Mouse (Mus musculus) cerebellum, adult 2 months (tissue): Measurements from ENCODE around the gene Ppip5k2. TPM values are rescaled to one million over a fixed set of nuclear protein-coding genes. Genes with fewer than 3 reads are reported as not detected.

Experiments used
- DNase-seq, 2 experiments: peaks; one replicate each; pipeline ENCODE4 v3.0.0; 2021
- H3K27ac ChIP-seq: fragments of 200-500 bp; 2 replicates; pipeline ENCODE4 v1.5.1; 2012; ENCODE audit warnings: low read length, control low read depth, inconsistent platforms; ENCODE audit not compliant: insufficient read depth
- H3K27me3 ChIP-seq: fragments of 200-500 bp; 2 replicates; pipeline ENCODE4 v1.6.1; 2012; ENCODE audit warnings: inconsistent platforms, mild to moderate bottlenecking, low read length, moderate library complexity; ENCODE audit not compliant: control insufficient read depth, insufficient read depth
- H3K4me1 ChIP-seq: fragments of 200-500 bp; 2 replicates; pipeline ENCODE4 v1.6.1; 2011; ENCODE audit warnings: low read length; ENCODE audit not compliant: control insufficient read depth, insufficient read depth
- H3K4me3 ChIP-seq: fragments of 200-500 bp; replicated peaks from 2 replicates; pipeline ENCODE3; 2011; ENCODE audit warnings: mild to moderate bottlenecking, low read depth, low read length, control low read depth; ENCODE audit not compliant: insufficient read depth
- CTCF ChIP-seq: fragments of 200-500 bp; IDR thresholded peaks from 2 replicates; pipeline ENCODE4 v1.5.1; 2011; ENCODE audit warnings: low read depth, mild to moderate bottlenecking, control low read depth, low read length, moderate library complexity, borderline replicate concordance; ENCODE audit not compliant: insufficient read depth
- POLR2A ChIP-seq: fragments of 200-500 bp; IDR thresholded peaks from 2 replicates; pipeline ENCODE4 v1.6.1; 2011; ENCODE audit warnings: low read length, control low read depth, borderline replicate concordance; ENCODE audit not compliant: insufficient read depth
- WGBS: fragments of 180-500 bp; shearing (Covaris S2); methylation state at CpG from one replicate; pipeline ENCODE4 v1.1.7; 2018; 5-methylcytosine and 5-hydroxymethylcytosine counted together
- polyA plus RNA-seq: library from polyadenylated mRNA; depleted of rRNA; stranded (reverse); fragments of >200 nt; gene quantifications from 2 replicates; pipeline ENCODE4 v1.2.3, GENCODE M21; 2012

The Ppip5k2 gene
- polyA plus RNA-seq, 1 experiment: 19.7 TPM

GRCm38 (mm10) chr1:97785685-97786393 is 15.6 kb upstream of the Ppip5k2 start:
- no peak for DNase-seq
- WGBS: 92% methylated on average over 11 of the region's 11 CpGs
- H3K4me1 ChIP-seq: no peaks in the 10 kb centered on the region
- H3K27ac ChIP-seq: no peak overlapping the region
- H3K4me3 ChIP-seq: no peak overlapping the region
- no peaks in the 10 kb centered on the region for H3K27me3 ChIP-seq
- TF ChIP-seq CTCF: no peak
- no peak for TF ChIP-seq POLR2A

GRCm38 (mm10) chr1:97784928-97785327 is 14.7 kb upstream of the Ppip5k2 start:
- TF ChIP-seq POLR2A (no peak), CTCF (no peak)
- no peak overlapping the region for H3K4me3 ChIP-seq
- DNase-seq: no peak
- H3K27me3 ChIP-seq: no peaks in the 10 kb centered on the region
- no peaks in the 10 kb centered on the region for H3K4me1 ChIP-seq
- WGBS: 69% methylated on average over 7 of the region's 7 CpGs
- H3K27ac ChIP-seq: no peak overlapping the region

- no peak overlapping the region for H3K27ac ChIP-seq
- DNase-seq: no peak
- WGBS: 97% methylated on average over 7 of the region's 7 CpGs
- TF ChIP-seq POLR2A (no peak), CTCF (no peak)
- H3K4me3 ChIP-seq: no peak overlapping the region
- no peaks in the 10 kb centered on the region for H3K27me3 ChIP-seq
- H3K4me1 ChIP-seq: no peaks in the 10 kb centered on the region
Measured at GRCm38 (mm10) chr1:97781674-97782073, 11.5 kb upstream of the Ppip5k2 start.

- TF ChIP-seq POLR2A: no peak
- TF ChIP-seq CTCF: no peak
- H3K27ac ChIP-seq: no peak overlapping the region
- H3K27me3 ChIP-seq: no peaks in the 10 kb centered on the region
- 95% methylated on average over 2 of the region's 2 CpGs for WGBS
- DNase-seq: no peak
- H3K4me3 ChIP-seq: no peak overlapping the region
- no peaks in the 10 kb centered on the region for H3K4me1 ChIP-seq
Measured at GRCm38 (mm10) chr1:97773973-97774372, 3.8 kb upstream of the Ppip5k2 start.

- TF ChIP-seq POLR2A (no peak), CTCF (no peak)
- no peaks in the 10 kb centered on the region for H3K27me3 ChIP-seq
- H3K4me1 ChIP-seq: peaks cover 2% of the 10 kb centered on the region; the same call in 1 of the 2 replicates
- H3K4me3 ChIP-seq: no peak overlapping the region
- no peak overlapping the region for H3K27ac ChIP-seq
- no peak for DNase-seq
- whole genome bisulfite sequencing: 90% methylated on average over 6 of the region's 6 CpGs
Measured at GRCm38 (mm10) chr1:97773362-97773761, 3.2 kb upstream of the Ppip5k2 start.

GRCm38 (mm10) chr1:97771727-97772126 is 1.5 kb upstream of the Ppip5k2 start:
- no peaks in the 10 kb centered on the region for H3K27me3 ChIP-seq
- H3K4me3 ChIP-seq: no peak overlapping the region
- H3K4me1 ChIP-seq: peaks cover 2% of the 10 kb centered on the region; the same call in 1 of the 2 replicates
- H3K27ac ChIP-seq: no peak overlapping the region
- no peak for DNase-seq
- 98% methylated on average over 5 of the region's 5 CpGs for WGBS
- TF ChIP-seq POLR2A (no peak), CTCF (no peak)

- TF ChIP-seq CTCF (no peak), POLR2A (no peak)
Measured at GRCm38 (mm10) chr1:97771118-97771517, 907 bp upstream of the Ppip5k2 start.

GRCm38 (mm10) chr1:97769294-97769903 is 812 bp downstream of the Ppip5k2 start:
- WGBS: under 1% methylated on average over 40 of the region's 40 CpGs
- H3K4me1 ChIP-seq: peaks cover 2% of the 10 kb centered on the region; the same call in 1 of the 2 replicates
- H3K27ac ChIP-seq: peak overlapping the region; percentile 15
- H3K4me3 ChIP-seq: peak overlapping the region; percentile 95
- H3K27me3 ChIP-seq: no peaks in the 10 kb centered on the region
- TF ChIP-seq CTCF (no peak), POLR2A (no peak)
- peak in 1 of 2 experiments; percentile 37 for DNase-seq

More at GRCm38 (mm10) chr1:97771118-97771517, 907 bp upstream of the Ppip5k2 start:
- DNase-seq: no peak
- H3K27ac ChIP-seq: no peak overlapping the region
- H3K27me3 ChIP-seq: no peaks in the 10 kb centered on the region
- peaks cover 2% of the 10 kb centered on the region; the same call in 1 of the 2 replicates for H3K4me1 ChIP-seq
- peak overlapping the region; percentile 30 for H3K4me3 ChIP-seq
- WGBS: 47% methylated on average over 7 of the region's 7 CpGs
